Mouse (Mus musculus) thymus, adult 2 months (tissue): Measurements from ENCODE around the gene Cisd1. TPM values are rescaled to one million over a fixed set of nuclear protein-coding genes. Genes with fewer than 3 reads are reported as not detected.

ENCODE experiments used
- DNase-seq: peaks from one replicate; pipeline ENCODE4 v3.0.0; 2021
- H3K27ac ChIP-seq: fragments of 200-500 bp; 2 replicates; pipeline ENCODE4 v1.5.1; 2012; ENCODE audit warnings: low read length, control low read depth; ENCODE audit not compliant: control insufficient read depth, insufficient read depth
- H3K27me3 ChIP-seq: fragments of 200-500 bp; 2 replicates; pipeline ENCODE4 v1.6.1; 2012; ENCODE audit warnings: mild to moderate bottlenecking, low read length, moderate library complexity, mixed read lengths; ENCODE audit not compliant: control insufficient read depth, insufficient read depth
- H3K36me3 ChIP-seq: fragments of 200-500 bp; 2 replicates; pipeline ENCODE4 v1.6.1; 2012; ENCODE audit warnings: mild to moderate bottlenecking, low read length, moderate library complexity; ENCODE audit not compliant: control insufficient read depth, insufficient read depth
- H3K4me1 ChIP-seq: fragments of 200-500 bp; replicated peaks from 2 replicates; pipeline ENCODE4 v1.6.1; 2012; ENCODE audit warnings: low read length; ENCODE audit not compliant: control insufficient read depth, insufficient read depth
- H3K4me3 ChIP-seq: fragments of 200-500 bp; 2 replicates; pipeline ENCODE4 v1.5.1; 2012; ENCODE audit warnings: mild to moderate bottlenecking, low read length, control low read depth, moderate library complexity; ENCODE audit not compliant: control insufficient read depth, insufficient read depth
- CTCF ChIP-seq: fragments of 200-500 bp; IDR thresholded peaks from 2 replicates; pipeline ENCODE4 v1.5.1; 2012; ENCODE audit warnings: mild to moderate bottlenecking, control low read depth, low read length, moderate library complexity, borderline replicate concordance; ENCODE audit not compliant: control insufficient read depth, poor library complexity, insufficient read depth; ENCODE audit errors: extremely low read depth
- POLR2A ChIP-seq: fragments of 200-500 bp; IDR thresholded peaks from 2 replicates; pipeline ENCODE4 v1.6.1; 2012; ENCODE audit warnings: mild to moderate bottlenecking, low read length, control low read depth, moderate library complexity; ENCODE audit not compliant: control insufficient read depth, poor library complexity, insufficient read depth; ENCODE audit errors: extremely low read depth
- WGBS: fragments of 180-500 bp; shearing (Covaris S2); methylation state at CpG from one replicate; pipeline ENCODE4 v1.1.7; 2018; 5-methylcytosine and 5-hydroxymethylcytosine counted together
- polyA plus RNA-seq: library from polyadenylated mRNA; depleted of rRNA; stranded (reverse); fragments of >200 nt; gene quantifications from 2 replicates; pipeline ENCODE4 v1.2.3, GENCODE M21; 2012

Gene Cisd1
- polyA plus RNA-seq, 1 experiment, result 35.1 TPM

DNA sequence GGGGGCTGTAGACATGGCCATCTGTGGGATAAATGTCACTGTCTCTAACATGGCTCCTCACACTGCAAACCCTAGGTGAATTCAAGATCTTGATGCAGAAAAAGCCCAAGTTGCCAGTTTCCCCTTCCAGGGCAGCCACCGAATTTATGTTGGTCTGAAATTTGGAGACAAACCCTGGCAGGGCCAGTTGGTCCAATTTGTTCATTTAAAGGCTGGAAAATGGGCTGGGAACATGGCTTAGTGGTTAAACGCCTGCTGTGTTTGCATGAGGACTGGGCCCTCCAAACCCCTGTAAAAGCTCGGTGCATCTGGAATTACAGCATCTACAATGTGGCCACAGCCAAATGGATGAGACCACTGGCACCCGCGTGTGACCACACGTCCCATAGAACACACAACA is 15.5 kb downstream of the Cisd1 start:
- WGBS, result 94% methylated on average over 6 of the region's 6 CpGs
- Histone ChIP-seq H3K27ac (no peak overlapping the region), H3K36me3 (0 out of 2 replicates have a peak, but pooled peaks cover 3% of the 10 kb centered on the region), H3K4me3 (no peak overlapping the region), H3K4me1 (no peaks in the 10 kb centered on the region), H3K27me3 (no peaks in the 10 kb centered on the region)
- no peak for TF ChIP-seq POLR2A
- no peak for TF ChIP-seq CTCF
- DNase-seq, result no peak

DNA sequence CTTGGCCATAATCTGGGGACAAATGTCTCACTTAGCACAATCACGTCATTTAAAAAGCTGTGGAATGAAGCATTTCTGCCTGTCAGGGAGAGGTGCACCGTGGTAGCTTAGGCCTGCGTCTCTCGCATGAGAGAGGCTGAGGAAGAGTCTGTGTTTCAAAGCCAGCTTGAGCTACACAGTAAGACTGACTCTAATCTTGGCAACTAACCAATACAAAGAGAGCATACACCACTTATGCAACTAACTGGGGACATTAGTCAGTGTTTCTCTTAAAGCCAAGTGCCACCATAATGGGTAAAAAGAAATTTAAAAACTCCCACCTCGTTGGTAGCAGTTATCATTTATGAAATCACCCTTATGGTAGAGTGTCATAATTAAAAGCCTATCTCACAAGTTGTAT is 15.9 kb downstream of the Cisd1 start:
- no peaks in the 10 kb centered on the region for H3K4me1 ChIP-seq
- no peak for DNase-seq
- WGBS, result 91% methylated on average over 5 of the region's 5 CpGs
- H3K4me3 ChIP-seq, result no peak overlapping the region
- no peak for TF ChIP-seq POLR2A
- TF ChIP-seq CTCF, result no peak
- no peak overlapping the region for H3K27ac ChIP-seq
- 0 out of 2 replicates have a peak, but pooled peaks cover 2% of the 10 kb centered on the region for H3K36me3 ChIP-seq
- H3K27me3 ChIP-seq, result no peaks in the 10 kb centered on the region

DNA sequence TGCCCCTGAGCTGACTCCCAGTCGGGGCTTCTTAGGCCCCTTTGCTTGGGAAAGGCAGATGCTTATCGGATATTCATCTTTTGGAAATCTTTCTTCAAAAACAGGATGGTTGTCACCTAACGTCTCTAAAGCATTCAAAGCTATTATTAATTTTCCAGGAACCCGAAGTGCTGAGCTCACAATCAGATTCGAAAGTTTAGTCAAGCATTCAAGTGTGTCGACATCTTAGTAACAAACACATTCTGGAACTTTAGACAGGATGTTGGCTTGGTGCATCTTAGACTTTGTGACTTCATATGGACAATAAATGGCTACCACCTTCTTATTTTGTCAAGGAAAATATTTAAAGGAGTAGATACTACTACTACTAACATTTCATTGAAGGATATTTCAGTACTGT is 16.4 kb downstream of the Cisd1 start:
- H3K4me3 ChIP-seq, result no peak overlapping the region
- TF ChIP-seq POLR2A (no peak), CTCF (no peak)
- no peaks in the 10 kb centered on the region for H3K36me3 ChIP-seq
- no peaks in the 10 kb centered on the region for H3K27me3 ChIP-seq
- 95% methylated on average over 6 of the region's 6 CpGs for WGBS
- H3K27ac ChIP-seq, result no peak overlapping the region
- DNase-seq, result no peak
- no peaks in the 10 kb centered on the region for H3K4me1 ChIP-seq

DNA sequence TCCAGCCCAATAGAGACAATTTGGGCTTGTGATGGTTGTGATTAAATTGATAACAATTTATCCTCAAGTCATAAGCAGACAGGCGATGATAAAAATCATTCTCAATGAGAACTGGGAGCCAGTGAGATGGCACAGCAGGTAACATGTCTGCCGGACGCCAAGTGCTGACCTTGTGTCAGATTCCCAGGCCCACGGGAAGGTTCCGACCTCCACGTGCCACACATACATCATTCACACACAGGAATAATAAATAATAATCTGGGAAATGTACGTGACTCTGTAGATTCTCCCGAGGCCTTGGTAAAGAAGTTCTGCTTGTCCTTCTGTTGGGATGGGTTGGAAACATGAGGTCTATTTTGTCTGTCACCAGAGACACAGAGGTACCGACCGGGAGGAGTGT is 17.4 kb downstream of the Cisd1 start:
- no peak overlapping the region for H3K4me3 ChIP-seq
- WGBS, result 98% methylated on average over 10 of the region's 10 CpGs
- H3K27ac ChIP-seq, result no peak overlapping the region
- H3K36me3 ChIP-seq, result no peaks in the 10 kb centered on the region
- H3K27me3 ChIP-seq, result no peaks in the 10 kb centered on the region
- no peaks in the 10 kb centered on the region for H3K4me1 ChIP-seq
- no peak for DNase-seq
- no peak for TF ChIP-seq POLR2A
- no peak for TF ChIP-seq CTCF

DNA sequence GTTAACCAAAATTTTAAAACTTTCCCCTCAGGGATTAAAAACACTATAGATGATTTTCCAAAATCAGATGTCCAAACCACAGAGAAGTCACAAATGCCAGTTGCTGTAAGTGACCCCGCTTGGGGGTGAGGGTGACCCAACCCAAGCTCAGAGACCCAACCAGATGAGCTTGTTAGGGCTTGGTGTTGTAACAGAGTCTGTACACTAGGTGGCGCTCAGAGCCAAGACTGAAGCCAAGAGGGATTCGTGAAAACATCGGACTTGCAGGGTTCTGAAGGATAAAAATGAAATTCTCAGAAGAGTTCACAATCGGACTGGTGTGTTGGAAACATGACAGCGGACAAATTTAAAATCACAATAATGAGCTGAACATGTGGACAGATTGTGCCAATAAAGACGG is 18.0 kb downstream of the Cisd1 start:
- WGBS, result 18% methylated on average over 7 of the region's 7 CpGs
- TF ChIP-seq CTCF (no peak), POLR2A (no peak)
- no peaks in the 10 kb centered on the region for H3K36me3 ChIP-seq
- H3K4me1 ChIP-seq, result no peaks in the 10 kb centered on the region
- no peak overlapping the region for H3K4me3 ChIP-seq
- H3K27me3 ChIP-seq, result no peaks in the 10 kb centered on the region
- no peak overlapping the region for H3K27ac ChIP-seq
- peak; percentile 70 for DNase-seq

DNA sequence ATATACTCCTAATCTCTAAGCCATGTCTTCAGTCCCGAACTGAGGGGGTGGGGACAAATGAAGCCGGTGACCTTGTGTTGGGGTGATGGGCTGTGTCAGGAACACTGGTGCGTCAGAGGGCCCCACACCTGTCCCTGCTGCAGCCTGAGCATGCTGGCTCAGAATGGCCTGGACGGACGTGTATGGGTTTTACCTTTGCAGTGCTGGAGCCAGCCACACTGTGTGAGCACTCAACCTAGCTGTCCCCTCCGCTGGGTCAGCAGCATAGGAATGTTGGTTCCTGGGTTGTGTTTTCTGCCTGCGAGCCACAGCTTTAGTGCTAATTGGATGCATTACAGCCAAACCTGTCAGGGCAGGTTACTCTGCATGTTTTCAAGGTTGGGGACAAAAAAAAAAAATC is 18.6 kb downstream of the Cisd1 start:
- no peak for TF ChIP-seq POLR2A
- TF ChIP-seq CTCF, result no peak
- H3K36me3 ChIP-seq, result no peaks in the 10 kb centered on the region
- no peaks in the 10 kb centered on the region for H3K27me3 ChIP-seq
- no peaks in the 10 kb centered on the region for H3K4me1 ChIP-seq
- no peak overlapping the region for H3K4me3 ChIP-seq
- no peak for DNase-seq
- no peak overlapping the region for H3K27ac ChIP-seq
- 89% methylated on average over 7 of the region's 7 CpGs for WGBS

DNA sequence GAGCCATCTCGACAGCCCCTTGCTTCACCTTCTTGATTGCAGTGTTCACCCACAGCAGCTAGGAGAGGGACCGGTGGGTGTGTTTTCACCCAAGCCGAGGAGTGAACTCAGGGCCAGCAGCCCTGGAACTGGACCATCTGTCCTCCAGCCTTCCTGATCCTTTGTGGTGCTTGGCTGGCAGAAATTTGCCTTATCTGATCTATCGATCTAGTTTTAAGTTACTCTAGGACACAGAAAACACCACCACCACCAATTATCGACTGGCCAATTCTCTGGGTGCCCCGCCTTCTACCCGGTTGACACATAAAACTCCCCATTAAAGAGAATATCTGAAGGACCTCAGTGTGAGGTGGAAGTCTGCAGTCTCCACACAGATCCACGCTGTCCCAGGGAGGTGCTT is 21.1 kb downstream of the Cisd1 start:
- H3K4me3 ChIP-seq, result no peak overlapping the region
- WGBS, result 80% methylated on average over 8 of the region's 8 CpGs
- TF ChIP-seq POLR2A, result no peak
- TF ChIP-seq CTCF, result no peak
- no peaks in the 10 kb centered on the region for H3K4me1 ChIP-seq
- no peak overlapping the region for H3K27ac ChIP-seq
- no peaks in the 10 kb centered on the region for H3K36me3 ChIP-seq
- no peak for DNase-seq
- H3K27me3 ChIP-seq, result no peaks in the 10 kb centered on the region
